Mouse (Mus musculus): ENCODE measurements around the gene Olfr1024.

Olfr1024 gene

DNA sequence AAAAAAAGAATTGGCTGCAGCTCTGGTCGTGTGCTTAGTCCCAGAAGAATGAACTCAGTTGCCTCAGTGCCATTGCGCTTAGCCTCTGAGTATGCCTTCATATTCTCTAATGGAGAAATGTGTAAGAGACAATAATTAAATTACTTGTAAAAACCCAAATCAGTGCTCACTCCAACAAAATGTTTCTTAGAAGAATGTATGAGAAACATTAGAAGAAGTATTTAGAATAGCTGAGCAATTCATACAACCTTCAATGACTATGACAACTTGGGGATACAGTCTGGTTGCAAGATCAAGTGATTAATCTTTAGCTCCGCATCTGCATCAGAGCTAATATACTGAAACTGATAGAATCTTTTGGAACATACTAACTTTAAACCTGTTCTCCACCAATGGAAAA is at the start of gene Olfr1024:
Gene Olfr1024 (minus strand): TSS at position 101 of the 400 bp plus-strand sequence.
- DNase-seq (ENCODE audit: low spot score) = no peak

DNA sequence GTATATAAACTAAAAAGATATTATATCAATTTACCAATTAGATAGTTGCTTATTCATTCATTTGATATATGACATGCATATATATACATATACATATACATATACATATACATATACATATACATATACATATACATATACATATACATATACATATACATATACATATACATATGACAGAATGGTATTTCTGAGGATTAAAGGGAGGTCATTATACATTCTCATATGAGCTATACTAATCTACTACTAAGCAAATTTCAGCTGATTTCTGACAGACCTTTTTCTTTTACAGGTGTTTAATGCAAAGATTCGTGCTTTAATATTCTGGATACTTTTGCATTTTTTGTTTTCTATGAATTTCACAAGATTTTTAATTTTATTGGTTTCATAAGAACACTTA is 45.3 kb upstream of the Olfr1024 start, which contains the start of gene Olfr1028:
Gene Olfr1028 (plus strand): TSS at position 301 of the 400 bp plus-strand sequence.
- DNase-seq (ENCODE audit: low spot score) = no peak

DNA sequence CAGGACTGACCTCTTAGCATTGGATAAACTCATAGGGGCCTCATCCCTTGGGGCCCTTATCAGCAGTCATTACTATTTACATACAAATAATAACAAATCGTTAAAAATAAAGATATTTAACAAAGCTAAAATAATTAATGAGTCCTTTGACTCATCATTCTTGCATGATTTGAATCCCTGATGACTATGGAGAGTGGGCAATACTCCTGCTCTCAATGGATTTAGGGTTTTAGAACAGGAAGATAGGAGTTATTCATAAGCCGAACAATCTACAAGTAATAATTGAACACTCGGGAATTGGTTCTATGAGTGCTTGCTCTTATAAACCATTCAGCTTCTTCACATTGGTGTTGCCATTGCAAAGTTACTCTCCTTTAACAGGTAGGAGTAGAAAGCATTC is 16.4 kb upstream of the Olfr1024 start, which contains the start of gene Olfr1026:
Gene Olfr1026 (plus strand): TSS at position 301 of the 400 bp plus-strand sequence.
- DNase-seq (ENCODE audit: low spot score) = no peak

DNA sequence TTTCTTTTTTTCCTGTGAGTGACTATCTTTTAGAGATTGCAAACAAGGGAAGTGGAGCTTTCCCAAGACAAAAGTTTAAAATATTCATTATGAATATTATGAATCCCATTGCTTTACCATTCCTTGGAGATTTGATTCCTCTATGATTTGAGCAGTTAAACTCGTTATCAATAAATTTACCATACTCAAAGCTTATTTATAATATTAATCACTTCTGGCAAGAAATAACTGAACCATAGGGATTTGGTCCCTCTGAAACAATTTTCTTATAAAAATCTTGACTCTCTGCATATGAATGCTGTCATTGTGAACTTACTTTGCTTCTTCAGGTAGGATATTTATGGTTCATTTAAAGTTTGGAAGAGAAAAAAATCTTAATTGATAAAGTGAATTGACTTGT is 10.0 kb upstream of the Olfr1024 start, which contains the start of gene Olfr1025-ps1:
Gene Olfr1025-ps1 (plus strand): TSS at position 301 of the 400 bp plus-strand sequence.
- DNase-seq (ENCODE audit: low spot score) = no peak

DNA sequence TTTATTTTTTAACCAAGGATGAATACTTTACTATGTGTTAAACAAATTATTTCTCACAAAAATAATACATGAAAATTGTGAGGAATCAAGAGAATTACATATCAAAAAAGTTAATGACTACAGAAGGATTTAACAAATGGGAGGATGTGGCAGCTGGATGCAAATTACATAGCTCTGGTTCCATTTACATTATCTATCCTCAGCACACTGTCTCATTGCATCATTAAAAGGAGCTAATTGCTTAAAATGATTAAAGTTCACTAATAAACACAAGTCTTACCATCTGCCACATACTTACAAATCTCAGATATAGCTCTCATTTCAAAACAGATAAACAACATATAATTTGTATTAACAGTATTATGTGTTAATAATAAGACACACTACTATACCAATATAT is 8.3 kb upstream of the Olfr1024 start:
- no peak for DNase-seq (ENCODE audit: low spot score)

DNA sequence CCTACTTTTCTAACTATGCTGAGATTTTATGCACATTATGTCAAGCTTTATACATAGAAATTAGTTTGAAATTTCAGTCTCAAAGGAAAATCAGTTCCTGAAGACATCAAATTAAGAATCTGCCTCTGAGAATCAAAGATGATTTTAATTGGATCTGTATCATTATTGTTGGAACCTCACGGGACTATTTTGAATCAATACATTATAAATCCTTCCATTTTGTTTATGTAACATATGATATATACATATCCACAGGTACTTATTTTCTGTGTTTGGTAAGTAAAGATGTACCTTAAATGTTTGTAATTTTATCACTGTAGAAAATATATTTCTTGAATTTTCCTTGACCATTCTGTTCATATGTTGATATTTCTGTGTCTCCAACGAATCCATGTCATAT is 19.5 kb downstream of the Olfr1024 start, which contains the start of gene Olfr1023:
Gene Olfr1023 (plus strand): TSS at position 301 of the 400 bp plus-strand sequence.
- no peak for DNase-seq (ENCODE audit: low spot score)

DNA sequence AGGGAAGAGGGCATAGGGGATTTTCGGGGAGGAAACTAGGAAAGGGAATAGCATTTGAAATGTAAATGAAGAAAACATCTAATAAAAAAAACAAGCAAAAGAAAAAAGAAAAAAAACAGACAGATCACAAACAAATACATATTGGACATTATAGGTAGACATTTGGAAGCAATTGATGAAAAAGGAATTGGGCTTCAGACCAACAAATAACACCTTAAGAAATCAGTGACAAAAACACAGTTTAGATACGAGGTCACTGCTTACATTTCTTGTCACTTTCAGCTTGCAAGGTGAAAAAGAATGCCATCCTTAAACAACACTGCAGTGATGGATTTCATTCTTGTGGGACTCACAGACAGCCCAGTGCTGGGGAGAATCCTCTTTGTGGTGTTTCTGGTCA is 36.6 kb downstream of the Olfr1024 start, which contains the start of gene Olfr1022:
Gene Olfr1022 (plus strand): TSS at position 301 of the 400 bp plus-strand sequence.
- DNase-seq (ENCODE audit: low spot score) = no peak

Data from adipocyte (in vitro differentiated cells).